Mouse (Mus musculus): ENCODE results near the gene C1qtnf5. TPM values are rescaled to one million over a fixed set of nuclear protein-coding genes. Genes with fewer than 3 reads are reported as not detected.

The C1qtnf5 gene
- polyA plus RNA-seq, 1 experiment: 31.7 TPM

DNA sequence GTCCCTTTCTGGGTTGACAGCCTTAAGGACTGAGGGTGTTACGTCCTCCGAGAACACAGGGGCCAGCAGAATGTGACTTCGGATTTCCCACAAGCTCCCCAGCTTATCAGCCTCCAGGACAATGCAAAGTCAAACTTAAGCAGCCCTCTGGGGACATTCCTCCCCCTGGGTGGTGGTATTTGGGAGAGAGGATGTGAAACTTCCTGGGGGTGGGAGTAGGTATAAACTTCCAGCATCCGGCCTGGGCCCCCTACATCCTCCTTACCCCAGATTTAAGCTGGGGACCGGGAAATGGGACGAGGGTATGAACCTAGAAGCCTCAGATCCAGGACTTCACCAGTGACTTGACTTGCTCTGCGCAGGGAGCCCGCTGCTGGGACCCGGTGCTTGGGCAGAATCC is 22.6 kb downstream of the C1qtnf5 start:
- DNase-seq (ENCODE audit: extremely low spot score in 1 of 2, low spot score in 1 of 2): no peak

DNA sequence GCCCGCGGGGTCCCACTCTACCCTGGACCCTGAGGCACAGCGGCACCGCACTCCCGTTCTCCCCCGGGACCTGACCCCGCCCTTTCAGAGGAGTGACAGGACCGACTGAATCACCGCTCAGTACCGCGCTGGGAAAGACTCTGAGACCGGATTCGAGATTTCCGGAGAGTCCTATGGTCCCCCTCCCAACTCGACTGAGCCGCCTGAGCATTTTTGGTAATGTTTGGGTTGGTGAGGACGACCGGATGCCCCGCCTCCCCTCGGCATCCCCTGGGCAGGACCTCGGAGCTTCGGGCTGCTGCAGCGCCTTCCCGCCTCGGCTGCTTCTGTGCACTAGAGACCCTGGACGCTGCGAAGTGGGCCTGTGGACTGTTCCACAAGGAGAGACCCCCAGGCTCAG is 23.0 kb downstream of the C1qtnf5 start:
- no peak for DNase-seq (ENCODE audit: extremely low spot score in 1 of 2, low spot score in 1 of 2)

DNA sequence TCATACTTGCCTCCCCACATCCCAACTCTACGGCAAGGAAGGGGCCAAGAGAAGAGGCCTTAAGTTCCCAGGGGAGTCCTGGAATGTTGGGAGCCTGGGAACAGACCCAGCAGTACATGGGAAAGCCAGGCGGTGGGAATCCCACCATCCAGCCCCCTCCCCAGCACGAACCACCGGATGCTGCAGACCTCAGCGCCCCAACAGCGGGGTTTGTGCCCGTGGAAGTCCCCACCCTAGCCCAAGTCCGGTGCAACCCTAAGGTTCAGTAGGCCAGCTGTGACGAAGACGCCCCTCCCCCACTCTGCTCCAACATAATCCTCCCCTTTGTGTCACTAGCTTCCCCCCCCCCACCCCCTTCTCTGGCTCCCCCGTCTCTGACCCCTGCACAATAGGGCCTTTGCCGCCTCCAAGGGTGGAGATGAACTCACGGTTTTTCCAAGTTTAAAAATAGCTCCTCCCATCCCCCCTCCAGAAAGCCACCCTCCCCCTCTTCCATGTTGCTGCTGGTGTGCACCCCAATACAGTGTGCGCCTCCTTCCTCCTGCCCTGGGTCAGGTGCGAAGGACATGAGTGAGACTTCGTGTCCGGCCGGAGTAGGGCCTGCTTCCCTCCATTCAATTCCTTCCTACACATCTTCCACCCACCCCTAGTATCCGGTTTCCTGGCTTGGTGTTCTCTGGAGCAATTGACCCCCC is 23.7 kb downstream of the C1qtnf5 start:
- no peak for DNase-seq (ENCODE audit: extremely low spot score in 1 of 2, low spot score in 1 of 2)

DNA sequence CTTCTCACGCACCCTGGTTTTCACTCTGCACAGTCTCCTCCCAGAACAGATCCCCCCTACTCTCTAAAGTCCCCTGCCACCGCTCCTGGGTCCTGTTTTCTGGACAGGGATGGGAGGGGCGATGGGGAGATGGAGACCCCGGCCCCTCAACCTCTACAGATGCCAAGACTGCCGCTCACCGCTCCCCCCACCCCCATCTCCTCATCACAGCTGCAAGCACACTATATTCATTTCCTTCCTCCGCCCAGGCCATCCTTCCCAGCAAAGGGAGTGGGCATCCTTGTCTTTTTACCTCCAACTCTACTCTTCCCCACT is 24.2 kb downstream of the C1qtnf5 start:
- DNase-seq (ENCODE audit: extremely low spot score in 1 of 2, low spot score in 1 of 2): no peak

DNA sequence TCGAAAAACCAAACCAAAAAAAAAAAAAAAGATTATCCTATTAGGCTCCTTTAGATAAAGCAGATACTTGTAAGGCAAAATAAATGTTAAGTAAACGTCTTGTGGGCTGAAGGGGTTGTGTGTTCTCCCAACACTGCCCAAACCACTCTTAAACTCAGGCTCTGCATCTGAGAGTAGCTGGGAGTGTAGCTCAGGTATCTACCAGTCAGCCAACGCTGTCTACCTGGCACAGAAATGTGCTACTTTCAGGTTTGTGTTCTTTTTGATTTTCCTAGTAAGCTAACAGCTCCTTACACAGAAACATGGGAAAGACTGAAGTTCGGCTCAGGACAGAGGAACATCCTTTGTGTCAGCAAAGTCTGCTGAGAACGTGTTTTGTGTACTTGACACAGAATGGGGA is 25.2 kb downstream of the C1qtnf5 start:
- no peak for DNase-seq (ENCODE audit: extremely low spot score in 1 of 2, low spot score in 1 of 2)

DNA sequence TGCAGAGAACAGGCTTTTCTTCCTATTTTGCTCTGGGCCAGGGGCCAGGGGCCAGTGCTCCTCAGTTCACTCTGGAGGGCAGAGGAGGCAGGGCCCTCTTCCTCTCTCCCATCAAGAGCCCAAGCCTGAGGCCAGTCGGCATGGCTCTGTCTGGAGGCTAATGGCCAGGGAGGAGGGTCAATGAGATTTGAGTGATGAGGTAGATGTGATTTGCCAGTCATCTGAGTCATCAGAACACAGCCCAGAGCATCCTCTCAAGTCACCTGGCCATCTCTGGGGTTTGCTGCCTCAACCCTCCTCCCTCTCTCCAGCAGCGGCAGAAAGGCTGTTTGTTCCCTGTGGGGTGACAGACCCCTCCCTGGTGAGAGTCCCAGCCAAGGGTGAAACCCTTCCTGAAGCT is 26.2 kb downstream of the C1qtnf5 start:
- DNase-seq (ENCODE audit: extremely low spot score in 1 of 2, low spot score in 1 of 2): no peak

DNA sequence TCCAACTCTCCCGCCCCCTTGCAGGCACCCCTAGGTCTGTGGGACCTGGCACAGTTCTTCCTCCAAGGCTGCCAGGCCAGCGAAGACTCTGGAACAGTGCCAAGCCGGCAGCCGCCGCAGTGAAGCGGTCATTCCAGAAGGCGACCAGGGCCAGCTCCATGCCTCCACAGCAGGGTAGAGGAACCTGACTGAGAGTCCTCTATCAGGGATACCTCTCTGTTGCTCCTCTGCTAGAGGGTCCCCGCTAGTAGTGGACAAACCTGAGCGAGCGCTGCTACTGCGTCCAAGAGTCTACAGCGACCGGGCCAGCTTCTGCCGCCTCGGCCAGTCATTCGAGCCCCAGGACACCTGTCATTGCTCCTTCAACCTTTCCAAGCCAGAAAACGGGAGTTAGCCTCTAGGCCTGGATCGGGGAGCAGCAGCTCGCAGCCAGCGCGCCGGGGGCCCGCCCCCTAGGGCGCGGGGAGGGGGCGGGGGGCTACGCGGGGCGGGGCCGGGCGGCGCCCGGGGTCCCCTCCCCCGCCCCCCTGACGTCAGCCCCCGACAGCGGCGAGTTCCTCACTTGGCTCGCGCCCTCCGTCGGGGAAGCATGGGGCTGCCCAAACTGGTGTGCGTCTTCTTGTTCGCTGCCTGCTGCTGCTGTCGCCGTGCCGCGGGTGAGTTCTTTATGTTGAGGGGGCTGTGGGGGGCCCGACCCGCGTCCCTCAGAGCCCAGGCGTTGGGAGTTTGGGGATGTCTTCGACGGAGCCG is 27.2 kb downstream of the C1qtnf5 start, which contains the start of gene Mcam:
Mcam (plus strand) TSS at position 369 of the 750 bp plus-strand sequence.
- DNase-seq (ENCODE audit: extremely low spot score in 1 of 2, low spot score in 1 of 2): no peak

DNA sequence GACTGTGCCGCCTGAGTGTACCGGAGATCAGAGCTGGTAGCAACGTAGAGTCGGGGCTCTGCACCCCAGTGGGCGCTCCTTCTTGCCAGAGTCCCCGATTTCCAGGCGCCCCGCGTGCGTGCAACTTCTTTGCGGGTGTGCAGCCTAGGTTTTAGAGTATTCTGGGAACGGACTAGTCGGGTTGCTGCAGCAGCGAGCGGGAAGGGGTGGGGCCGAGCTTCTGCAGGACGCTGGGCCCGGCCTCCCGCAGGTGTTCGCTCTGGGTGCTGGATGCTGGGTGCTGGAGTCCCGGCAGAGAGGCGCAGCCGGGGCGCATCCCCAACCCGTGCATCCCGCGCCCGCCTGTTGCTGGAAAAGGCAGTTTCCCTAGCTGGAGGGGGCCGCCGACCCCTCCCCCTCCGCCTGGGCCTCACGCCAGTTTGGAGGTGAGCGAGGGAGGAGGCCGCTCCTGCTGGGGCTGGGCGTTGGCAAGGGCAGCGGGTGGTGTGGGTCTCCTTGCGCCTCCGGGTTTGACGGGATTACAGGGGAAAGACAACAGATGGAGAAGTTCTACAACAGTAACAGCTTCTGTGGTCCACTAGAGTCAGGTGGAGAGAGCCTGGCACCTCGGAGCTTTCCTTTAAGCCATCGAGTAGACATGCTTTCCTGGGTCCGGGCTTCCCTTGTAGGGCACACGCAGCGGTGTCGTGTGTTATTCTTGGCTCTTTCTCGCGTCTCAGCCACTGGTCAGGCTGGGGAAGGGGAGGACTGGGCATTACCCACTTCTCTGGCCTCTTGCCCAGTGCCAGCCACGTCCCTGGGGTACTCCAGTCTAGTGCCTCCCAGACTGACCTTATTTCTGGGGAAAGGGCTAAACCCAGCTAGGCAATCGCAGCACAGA is 28.0 kb downstream of the C1qtnf5 start:
- no peak for DNase-seq (ENCODE audit: extremely low spot score in 1 of 2, low spot score in 1 of 2)

DNA sequence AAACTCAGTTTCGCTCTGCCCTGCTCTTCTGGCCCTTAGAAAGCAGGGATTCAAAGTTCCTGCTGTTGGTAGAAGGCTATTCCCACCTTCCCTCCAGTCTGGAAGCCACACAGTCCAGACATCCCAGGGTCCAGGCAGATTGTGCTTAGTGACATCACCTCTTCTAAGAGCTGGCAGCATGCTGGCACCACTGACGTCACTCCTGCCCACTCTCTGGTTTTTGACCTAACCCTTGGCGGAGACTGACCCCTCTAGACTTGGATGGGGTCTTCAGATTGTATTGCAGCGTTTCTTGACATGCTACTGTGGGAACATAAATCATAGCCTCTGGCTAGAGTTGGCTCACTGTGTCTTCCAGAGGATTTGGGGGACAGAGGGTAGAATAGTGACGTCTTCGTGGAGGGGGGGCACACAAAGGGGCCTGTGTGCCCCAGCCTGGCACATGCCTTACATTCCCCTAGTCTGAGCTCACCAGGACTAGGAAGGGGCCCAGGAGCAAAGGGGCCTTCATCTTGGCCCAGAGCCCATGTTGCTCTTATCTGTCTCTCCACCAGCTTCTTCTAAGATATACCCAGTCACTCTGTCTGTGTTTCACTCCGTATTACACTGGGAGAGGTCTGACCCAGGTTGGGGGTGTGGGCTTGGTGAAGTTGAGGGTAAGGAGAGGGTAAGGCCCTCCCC is 28.8 kb downstream of the C1qtnf5 start:
- DNase-seq (ENCODE audit: extremely low spot score in 1 of 2, low spot score in 1 of 2): no peak

DNA sequence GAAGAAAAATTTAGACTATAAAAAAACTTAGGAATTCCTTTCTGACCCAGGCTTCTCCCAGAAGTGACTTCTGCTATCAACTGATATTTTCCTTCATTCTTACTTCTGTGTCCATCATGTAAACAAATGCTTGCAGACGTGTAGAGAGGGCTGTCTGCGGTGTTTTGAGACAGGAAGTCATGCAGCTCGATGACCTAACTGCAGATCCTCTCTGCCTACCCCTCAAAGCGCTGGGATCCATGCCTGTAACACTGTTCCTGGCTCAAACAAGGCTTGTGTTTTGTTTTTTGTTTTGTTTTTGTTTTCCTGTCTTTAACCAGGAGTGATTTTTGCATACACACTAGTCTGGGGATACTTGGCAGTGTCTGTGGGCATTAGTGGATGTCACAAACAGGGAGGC is 30.8 kb downstream of the C1qtnf5 start:
- DNase-seq (ENCODE audit: extremely low spot score in 1 of 2, low spot score in 1 of 2): no peak

DNA sequence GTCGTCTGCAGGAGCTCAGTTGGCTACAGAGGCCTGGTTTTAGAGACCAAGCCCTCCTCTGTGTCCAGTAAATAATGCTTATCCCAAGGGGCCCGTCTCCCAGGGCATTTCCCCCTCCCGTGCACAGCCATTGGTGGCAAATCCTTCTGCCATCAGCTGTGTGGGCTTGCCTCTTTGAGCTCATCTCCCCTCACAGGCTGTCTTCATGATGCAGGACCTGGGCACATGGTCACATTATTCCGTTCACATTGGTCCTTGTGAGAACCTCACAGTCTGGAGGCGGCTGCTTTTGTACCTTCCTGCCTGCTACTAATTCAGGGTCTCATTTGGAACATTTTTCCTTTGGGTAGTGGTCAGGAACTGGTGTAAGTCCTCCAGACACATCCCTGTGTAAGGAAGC is 34.9 kb downstream of the C1qtnf5 start:
- DNase-seq (ENCODE audit: extremely low spot score in 1 of 2, low spot score in 1 of 2): no peak

DNA sequence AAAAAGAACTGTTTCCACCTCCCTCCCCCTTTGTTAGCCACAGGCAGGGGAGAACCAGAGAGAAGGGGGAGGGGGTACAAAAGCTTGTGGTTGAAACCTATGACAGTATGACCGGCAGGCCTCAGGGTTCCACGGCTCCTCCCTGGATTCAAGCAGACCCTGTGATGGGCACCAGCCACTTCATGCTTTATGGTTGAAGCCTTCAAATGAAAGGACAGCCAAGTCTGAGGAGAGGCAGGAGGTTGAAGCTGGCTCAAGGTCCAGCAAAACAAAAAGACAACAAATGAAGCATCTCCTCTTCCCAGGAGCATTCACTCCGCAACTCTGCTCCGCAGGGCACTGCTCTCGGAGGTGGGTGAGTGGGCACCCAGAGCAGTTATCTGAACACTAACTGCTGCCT is 36.4 kb downstream of the C1qtnf5 start:
- DNase-seq (ENCODE audit: extremely low spot score in 1 of 2, low spot score in 1 of 2): no peak

DNA sequence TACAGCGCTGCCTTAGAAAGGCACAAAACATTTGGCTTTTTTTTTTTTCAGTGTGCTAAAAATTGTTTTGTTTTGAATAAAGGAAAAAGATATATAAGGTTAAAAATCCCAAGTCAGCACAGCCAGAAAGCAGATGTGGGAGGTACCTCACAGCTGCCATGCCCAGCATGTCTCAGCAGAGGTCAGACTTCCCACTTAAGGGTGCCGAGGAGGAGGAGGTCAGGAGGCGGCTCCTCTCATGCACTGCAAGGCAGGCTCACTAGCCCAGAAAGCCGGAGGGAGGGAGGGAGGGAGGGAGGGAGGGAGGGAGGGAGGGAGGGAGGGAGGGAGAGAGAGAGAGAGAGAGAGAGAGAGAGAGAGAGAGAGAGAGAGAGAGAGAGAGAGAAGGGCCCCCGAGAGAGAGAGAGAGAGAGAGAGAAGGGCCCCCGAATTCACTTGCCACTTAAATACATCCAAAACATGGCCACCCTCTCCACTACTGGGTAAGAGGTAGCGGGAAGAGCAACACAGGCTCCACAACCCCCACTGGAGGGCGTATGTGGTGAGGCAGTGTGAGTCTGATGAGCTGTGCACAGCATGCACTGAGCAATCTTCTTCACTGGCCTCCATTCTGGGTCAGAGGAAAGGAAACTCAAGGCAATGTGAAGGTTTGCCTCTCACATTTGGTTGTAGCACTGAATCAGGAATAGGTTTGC is 37.1 kb downstream of the C1qtnf5 start:
- DNase-seq (ENCODE audit: extremely low spot score in 1 of 2, low spot score in 1 of 2): peak in 1 of 2 experiments; percentile 43

DNA sequence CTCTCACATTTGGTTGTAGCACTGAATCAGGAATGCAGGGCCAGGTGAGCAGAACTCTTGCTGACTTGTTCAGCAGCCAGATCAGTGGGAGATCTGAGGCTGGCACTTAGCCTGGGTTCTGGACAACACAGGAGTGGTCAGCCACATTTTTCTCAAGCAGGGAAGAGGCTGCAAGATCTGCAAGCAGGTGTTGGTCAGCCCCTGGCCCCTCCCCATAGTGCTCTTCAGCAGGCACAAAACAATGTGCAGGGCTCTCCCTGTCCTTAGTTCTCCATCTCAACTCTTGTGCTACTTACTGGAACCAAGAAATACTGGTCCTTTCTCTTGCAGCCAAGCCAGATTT is 37.6 kb downstream of the C1qtnf5 start:
- DNase-seq (ENCODE audit: extremely low spot score in 1 of 2, low spot score in 1 of 2): no peak

DNA sequence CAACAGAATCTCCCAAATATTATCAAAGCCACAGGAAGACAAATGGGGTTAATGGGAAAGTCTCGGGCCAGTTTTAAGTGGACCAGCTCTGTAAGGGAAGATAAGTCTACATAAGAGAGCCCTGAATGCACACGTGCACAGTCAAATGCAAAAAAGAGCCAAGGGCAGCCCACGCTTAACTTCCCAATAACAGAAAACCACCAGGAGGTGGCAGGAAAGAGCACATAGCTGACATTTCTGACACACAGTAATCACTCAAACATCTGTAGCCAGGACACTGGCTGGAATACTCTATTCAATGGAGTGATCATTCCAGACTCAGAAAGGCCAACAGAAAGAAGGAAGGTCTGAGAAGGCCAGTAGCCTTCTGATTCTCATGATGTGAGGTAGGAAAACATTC is 40.2 kb downstream of the C1qtnf5 start:
- DNase-seq (ENCODE audit: extremely low spot score in 1 of 2, low spot score in 1 of 2): no peak

Other genes starting within 250 kb of the C1qtnf5 start
- gene Thy1, start 63.9 kb upstream of the C1qtnf5 start, polyA plus RNA-seq (2012; rRNA removed): 752 and 876 TPM in 2 replicates
- gene Usp2, start 40.2 kb upstream of the C1qtnf5 start, polyA plus RNA-seq (2012; rRNA removed): 40.2 and 44.9 TPM in 2 replicates
- gene Mfrp, start 5.5 kb upstream of the C1qtnf5 start, polyA plus RNA-seq (2012; rRNA removed): 0.14 and 0.21 TPM in 2 replicates
- 0.16 and 0.21 TPM in 2 replicates for gene Gm49380, start 6.3 kb downstream of the C1qtnf5 start, polyA plus RNA-seq (2012; rRNA removed)
- 26.9 and 29.0 TPM in 2 replicates for gene Rnf26, start 6.3 kb downstream of the C1qtnf5 start, polyA plus RNA-seq (2012; rRNA removed)
- 16.8 and 17.4 TPM in 2 replicates for gene Mcam, start 27.2 kb downstream of the C1qtnf5 start, polyA plus RNA-seq (2012; rRNA removed)
- gene Cbl, start 126.8 kb downstream of the C1qtnf5 start, polyA plus RNA-seq (2012; rRNA removed): 18.6 and 20.5 TPM in 2 replicates
- 1.1 TPM in 1 of 2 replicates, not detected in the other for gene Ccdc153, start 133.4 kb downstream of the C1qtnf5 start, polyA plus RNA-seq (2012; rRNA removed)
- 0.74 and 0.82 TPM in 2 replicates for gene Pdzd3, start 144.2 kb downstream of the C1qtnf5 start, polyA plus RNA-seq (2012; rRNA removed)
- 6.7 and 7.0 TPM in 2 replicates for gene Nlrx1, start 161.4 kb downstream of the C1qtnf5 start, polyA plus RNA-seq (2012; rRNA removed)
- 84.5 and 95.1 TPM in 2 replicates for gene Abcg4, start 181.4 kb downstream of the C1qtnf5 start, polyA plus RNA-seq (2012; rRNA removed)
- 32.1 and 32.3 TPM in 2 replicates for gene Hinfp, start 198.4 kb downstream of the C1qtnf5 start, polyA plus RNA-seq (2012; rRNA removed)
- gene C2cd2l, start 213.0 kb downstream of the C1qtnf5 start, polyA plus RNA-seq (2012; rRNA removed): 201 and 202 TPM in 2 replicates
- 21.1 and 22.9 TPM in 2 replicates for gene Dpagt1, start 218.8 kb downstream of the C1qtnf5 start, polyA plus RNA-seq (2012; rRNA removed)
- gene H2afx, start 227.4 kb downstream of the C1qtnf5 start, polyA plus RNA-seq (2012; rRNA removed): 65.4 and 75.0 TPM in 2 replicates
- gene Hmbs, start 237.0 kb downstream of the C1qtnf5 start, polyA plus RNA-seq (2012; rRNA removed): 30.3 and 33.4 TPM in 2 replicates

Data from frontal cortex, adult 2 months (tissue).